Mouse (Mus musculus) gastrocnemius, postnatal 25 days (tissue): Measurements from ENCODE around the gene Qrich2. TPM values are rescaled to one million over a fixed set of nuclear protein-coding genes. Genes with fewer than 3 reads are reported as not detected.
"Not testable (repeated sequence)": the region's sequence is repeated elsewhere in the genome, so short reads cannot be mapped to it uniquely, and the experiment has no call there.

Source experiments
- DNase-seq: peaks from one replicate; pipeline ENCODE4 v3.0.0; 2022
- long read RNA-seq, 2 experiments: library from polyadenylated mRNA; stranded (forward); transcript quantifications; one replicate each; pipeline ENCODE4 v2.0.0; 2021
- total RNA-seq, 2 experiments: library from RNA; stranded (reverse); gene quantifications; 1 replicate in 1 of 2; 2 replicates in 1 of 2; pipeline ENCODE4 v1.2.3; 2021

The Qrich2 gene
- not detected for total RNA-seq
- long read RNA-seq, experiment 1, result 0 reads
- long read RNA-seq, experiment 2, result 0 reads

DNA sequence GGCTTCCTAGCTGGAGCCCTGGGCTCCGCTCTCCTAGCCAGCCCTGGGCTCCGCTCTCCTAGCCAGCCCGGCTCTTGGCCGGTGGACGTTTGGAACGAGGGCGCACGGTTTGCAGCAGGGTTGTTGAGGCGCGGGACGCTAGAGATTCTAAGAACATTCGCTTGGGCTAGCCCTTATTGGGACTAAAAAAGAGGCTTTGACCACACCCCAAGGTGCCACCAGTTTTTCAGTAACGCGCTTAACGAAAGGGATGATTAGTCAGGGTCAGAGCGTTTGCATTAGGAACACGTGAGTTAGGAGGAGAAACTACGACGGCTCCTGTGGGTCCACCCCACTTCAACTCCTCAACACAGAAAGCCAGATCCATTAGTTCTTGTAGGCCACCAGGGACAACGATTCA, at the start of gene Qrich2:
Qrich2 (minus strand) TSS at position 101 of the 400 bp plus-strand sequence.
- no peak for DNase-seq

DNA sequence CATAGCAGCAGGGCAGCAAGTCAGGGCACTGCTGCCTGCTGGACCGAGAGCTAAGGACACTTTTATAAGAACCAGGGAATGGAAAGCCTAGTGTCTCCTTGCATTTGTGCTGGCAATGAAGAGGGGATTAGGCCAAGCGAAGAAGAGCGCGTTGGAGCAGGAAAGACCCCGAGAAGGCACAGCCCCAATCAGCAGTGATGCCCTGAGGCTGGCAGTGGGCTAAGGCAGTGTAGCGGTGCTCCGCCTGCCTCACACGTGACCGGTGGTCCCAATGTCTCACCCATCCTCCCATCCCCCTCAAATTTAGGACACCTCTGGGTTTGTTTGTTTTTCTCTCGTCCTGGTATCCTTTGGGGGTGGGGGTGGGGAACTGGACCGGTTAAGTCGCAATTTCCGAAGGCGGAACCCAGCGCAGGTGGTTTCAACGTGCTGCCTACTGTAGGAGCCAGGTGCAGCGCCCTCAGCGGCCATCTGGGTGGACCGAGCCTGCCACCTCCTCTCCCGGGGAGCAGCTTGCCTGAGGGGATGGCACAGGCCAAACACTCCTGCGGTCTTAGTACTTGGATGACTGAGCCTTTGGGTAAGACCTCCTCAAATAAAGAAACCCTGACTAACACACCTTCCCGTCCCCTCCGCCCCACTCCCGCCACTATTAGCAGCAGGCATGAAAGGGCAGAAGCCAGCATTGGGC, 49.4 kb upstream of the Qrich2 start:
- no peak for DNase-seq

DNA sequence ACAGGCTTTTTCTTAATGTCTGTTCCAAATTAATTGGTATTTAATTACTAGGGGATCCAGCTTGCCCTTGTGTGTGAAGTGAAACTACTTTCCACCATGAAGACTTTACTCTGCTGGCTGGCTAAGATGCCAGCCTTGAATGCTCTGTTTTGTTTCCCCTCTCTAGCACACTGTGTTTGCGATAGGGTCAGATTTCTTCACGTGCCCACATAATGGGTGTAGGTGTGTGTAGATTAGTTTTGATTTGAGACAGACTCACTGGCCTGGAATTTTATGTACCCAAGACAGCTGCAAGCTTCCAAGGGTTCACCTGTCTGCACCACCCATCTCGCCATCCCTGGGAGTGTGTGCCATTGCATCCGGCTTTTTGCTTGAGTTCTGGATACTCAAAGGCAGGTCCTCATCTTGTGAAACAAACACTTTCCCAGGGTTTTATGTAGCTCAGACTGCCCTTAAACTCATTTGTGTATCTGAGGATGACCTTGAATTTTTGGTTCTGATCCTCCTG, 47.5 kb upstream of the Qrich2 start:
- DNase-seq, result no peak

DNA sequence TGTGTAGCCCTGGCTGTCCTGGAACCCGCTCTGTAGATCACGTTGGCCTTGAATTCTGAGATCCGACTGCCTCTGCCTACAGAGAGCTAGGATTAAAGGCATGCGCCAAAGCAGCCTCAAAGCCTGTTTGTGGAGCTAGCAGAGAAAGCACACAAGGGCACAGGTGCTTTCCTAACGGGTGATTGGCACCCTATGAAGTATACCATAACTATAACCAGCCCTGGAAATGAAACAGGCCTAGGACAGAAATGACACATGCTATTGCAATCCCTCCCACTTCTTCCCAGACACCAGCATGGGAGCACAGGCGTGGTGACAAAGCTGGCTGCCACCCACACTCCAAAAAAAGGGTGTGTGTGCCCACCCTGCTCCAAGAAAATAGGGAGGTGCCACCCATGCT, 46.9 kb upstream of the Qrich2 start:
- DNase-seq, result no peak

DNA sequence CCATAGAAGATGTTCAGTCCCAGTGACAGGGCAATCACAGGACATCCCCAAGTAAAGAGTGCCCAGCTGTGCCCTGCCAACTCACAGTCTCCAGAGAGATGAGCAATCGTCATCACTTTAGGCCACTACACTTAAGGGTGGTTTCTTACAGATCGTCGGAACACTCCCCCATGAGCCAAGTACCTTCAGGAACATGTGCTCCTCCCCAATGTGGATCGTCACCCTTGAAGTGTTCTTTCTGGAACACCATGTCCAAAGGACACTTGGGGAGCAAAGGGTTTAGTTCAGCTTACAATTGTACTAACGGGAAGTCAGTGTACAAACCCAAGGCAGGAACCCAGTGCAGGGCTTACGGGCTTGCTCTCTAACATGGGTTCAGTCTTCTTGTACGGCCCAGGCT, 46.1 kb upstream of the Qrich2 start:
- DNase-seq, result no peak

DNA sequence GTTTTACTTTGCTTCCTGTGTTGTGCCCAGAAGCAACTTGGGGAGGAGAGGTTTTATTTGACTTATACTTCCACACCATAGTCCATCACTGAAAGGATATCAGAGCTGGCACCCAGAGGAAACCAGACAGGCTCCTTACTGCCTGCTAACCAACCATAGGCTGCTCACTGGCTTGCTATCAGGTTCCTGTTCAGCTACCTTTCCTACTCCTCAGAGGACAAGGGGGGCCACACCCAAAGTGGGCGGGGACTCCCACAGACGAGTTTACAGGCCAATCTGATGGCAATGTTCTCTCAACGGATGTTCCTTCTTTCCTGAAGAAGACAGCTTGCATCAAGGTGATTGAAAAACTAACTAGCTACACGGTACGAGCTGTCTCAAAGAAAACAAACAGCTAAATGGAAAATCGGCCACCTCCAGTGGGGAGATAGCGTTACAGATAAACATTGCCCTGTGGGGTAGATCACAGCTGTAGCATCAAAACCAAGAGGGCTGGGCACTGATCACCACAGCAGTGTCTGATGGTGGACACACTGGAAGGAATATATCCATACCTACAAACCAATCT, 45.3 kb upstream of the Qrich2 start:
- no peak for DNase-seq

DNA sequence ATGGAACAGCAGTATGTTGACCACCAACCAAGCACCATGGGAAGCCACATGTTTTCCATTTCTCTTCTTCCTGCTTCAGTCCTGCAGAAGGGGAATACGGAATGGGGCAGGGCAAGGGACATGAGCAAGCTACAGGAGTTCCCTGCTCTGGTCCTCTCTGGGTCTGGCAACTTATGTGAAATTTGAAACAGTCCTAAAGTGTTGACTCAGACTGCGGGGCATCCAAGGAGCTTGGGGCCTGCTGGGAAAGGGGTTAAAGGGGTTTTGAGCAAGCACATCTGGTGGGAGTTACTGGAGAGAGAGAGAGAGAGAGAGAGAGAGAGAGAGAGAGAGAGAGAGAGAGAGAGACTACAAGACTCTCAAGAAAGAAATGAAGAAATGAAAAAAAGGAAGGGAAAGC, 42.6 kb upstream of the Qrich2 start:
- no peak for DNase-seq

DNA sequence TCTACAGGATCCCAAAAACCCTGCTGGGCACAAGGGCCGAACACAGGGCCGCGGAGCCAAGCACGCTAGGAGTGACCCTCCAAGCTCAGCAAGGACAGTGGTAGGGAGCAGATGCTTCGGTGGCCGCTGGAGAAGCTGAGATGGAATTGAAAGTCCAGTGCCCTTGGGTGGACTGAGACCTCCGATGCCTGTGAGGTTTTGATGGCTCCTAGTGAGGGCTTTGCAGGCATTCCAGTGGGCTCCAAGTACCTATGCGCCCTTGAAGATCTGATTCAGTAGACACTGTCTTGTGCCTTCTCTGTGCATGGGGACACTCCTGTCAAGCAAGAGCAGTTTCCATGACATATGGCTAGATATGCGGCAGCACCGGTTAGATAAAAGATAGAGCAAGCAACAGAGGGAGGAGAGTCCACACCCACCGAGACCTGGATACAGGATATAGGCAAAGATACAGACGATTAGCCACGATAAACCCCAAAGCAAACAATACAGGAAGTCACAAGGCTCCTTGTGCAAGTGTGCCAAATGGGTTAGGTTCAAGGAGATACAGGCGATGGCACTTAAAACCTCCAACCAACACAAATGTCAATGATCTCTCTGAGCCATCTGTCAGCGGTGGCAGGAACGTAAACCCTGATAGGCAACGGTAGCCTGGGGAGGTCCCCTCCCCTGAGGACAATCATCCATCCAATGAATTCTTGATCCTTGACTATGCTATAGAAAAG, 40.3 kb upstream of the Qrich2 start:
- DNase-seq, result no peak

DNA sequence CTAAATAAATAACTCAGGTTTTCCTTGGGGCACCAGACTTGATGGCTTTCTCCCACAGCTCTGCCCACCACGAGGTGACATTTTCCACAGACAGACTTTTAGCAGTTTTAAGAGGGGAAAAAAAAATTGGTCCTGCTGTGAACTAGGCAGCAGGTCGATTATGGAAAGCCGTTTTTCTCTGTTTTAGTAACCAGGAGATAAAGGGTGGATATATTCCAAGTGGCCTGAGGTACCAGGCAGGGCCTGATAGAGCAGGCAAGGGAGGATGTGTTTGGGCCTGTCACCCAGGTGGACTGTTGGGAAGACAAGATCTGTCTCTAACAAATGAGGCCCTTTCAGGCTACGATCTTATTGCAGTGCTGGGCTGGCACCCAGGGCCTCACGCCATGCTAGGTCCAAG, 39.5 kb upstream of the Qrich2 start:
- DNase-seq, result no peak

DNA sequence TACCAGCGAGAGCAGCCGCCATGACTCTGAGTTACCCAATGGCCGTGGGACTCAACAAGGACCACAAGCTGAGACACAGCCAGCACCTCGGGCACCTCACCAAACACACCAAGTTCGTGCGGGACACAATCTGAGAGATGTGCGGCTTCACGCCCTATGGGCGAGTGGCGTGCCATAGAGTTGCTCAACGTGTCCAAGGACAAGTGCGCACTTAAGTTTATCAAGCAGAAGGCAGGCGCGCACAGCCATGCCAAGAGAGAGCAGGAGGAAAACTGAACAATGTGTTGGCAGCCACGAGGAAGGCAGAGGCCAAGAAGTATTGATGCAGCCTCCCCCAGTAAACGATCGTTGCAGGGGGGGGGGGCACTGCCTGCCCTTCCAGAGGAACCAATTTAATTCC, 38.5 kb upstream of the Qrich2 start:
- DNase-seq, result no peak

DNA sequence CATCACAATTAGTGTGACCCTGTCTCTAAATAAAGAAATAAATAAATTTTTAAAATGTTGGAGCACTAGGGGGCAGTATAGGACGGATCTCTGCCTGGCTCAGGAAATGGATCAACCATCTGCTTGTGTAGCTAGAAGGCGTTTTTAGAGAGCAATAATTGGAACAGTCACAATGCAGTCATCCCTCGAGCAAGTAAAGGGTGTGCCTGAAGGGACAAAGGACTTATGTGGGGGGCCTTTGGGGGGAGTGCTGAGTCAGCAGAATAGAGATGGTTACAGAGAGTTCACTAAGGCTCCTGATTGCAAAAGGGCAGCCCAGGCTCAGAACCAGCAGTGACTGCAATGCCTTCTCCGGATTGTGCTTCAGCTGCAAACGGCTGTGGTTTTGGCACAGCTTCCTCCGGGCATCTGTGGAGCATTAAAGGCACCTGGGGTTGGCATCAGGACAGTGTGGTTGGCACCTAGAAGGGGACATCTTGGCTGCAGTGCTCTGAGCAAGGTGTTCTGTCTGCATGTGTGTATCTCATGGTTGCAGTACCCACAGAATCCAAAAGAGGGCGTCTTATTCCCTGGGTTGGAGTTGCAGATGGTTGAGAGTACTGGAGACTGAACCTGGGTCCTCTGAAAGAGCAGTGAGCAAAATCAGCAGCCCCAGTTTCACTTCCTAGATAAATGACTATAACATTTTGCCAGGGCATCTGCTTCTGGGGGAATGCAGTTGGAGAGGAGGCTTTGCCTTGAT, 35.1 kb upstream of the Qrich2 start:
- DNase-seq, result no peak

DNA sequence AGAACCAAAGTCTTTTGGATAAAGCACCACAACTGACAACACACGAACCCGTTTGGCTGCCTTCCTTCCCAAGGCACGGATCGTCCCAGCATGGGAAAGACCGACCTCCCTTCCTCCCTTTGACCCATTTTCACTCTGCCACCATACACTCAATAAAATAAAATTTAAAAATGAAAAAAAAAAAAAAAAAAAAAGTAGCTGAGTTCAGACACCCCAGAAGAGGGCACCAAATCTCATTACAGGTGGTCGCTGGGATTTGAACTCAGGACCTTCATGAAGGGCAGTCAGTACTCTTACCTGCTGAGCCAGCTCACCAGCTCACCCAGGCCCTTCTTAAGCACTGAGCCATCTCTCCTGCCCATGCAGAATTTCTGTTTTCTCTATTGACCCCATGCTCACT, 33.0 kb upstream of the Qrich2 start:
- DNase-seq, result no peak

DNA sequence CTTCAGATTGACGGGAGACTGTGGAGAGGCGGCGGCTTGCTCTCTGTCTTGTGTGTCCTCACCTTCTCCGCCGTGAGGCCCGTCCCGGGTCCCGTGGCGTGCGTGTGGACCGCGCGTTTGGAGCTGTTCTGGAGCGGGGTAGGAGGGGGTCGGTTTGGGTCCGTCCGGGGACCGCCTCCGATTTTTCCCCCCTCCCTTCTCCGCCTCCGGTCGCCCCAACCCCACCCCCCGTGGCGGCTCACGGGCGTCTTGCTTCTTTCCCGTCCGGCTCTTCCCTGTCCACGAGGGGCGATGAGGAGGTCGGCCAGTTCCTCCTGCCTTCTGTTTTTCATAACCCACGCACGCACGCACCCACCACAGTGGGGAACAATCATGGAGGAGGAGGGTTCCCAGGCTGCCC, 32.6 kb upstream of the Qrich2 start:
- no peak for DNase-seq

DNA sequence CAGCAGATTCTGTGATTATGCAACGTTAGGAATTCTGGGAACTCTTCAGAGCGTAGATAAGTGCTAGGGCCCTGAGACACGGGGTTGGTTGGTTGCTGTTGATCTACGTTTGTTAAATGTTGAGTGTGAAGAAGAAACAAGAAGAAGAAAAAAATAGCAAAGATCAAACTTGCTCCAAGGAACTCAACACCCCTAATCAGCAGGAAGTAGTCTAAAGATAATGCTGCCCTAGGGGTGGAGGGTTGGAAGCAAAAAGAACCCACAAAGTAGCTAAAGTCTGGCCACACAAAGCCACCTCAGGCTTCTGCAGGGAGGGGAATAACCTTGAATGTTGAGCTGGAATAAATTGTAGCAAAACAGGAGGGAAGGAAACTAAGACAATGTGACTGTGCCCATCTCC, 31.3 kb upstream of the Qrich2 start:
- DNase-seq, result no peak

DNA sequence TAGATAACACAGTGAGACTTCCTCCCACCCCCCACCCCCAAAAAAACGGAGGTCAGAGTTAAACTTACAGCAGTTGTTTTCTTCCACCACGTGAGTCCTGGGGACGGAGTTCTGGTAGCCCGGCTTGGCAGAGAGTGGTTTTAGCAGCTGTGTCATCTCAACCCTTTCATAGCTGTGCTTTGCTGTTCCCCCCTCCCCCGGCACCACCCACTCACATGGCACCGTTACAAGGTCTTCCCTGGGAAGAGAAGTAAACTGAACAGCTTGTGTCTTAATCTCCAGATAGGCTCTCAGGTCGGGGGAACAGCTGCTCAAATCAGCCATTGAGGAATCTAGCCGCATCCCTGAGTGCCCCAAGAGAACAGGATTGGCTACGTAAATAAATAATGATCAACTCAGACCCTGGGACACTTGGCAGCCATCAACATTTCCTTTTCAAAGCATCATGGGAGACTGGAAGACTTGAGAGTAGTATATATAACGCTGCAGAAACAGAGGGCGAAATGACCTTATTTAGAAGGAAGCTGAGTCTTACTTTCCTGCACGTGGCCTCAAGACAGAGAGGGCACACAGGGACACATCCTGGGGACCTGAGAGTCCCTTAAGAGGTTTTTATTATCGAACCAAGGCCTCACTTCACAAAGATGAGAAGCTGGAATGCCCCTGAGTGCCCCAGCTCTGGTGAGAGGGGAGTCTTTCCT, 28.6 kb upstream of the Qrich2 start:
- peak; percentile 69 for DNase-seq

DNA sequence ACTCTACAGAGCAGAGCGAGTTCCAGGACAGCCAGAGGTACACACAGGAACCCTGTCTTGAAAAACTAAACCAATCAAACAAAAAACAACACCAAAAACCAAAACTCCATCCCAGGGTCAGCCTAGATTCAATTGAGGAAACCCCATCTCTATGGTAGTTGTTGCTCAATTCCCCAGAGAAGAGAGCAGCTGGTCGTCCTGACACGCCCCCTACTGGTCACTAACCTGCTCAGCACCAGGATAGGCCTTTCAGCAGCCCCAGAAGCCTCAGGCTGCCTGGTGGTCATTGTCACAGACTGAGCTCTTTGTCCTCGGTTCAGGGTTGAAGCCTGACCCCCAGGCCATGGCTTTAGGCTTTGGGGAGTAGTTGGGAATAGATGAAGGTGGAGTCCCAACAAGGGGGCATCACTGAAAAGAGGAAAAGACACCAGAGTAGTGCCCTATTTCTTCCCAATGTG, 27.8 kb upstream of the Qrich2 start, which contains the start of gene Prpsap1:
Prpsap1 (minus strand) TSS at position 408 of the 458 bp plus-strand sequence.
- DNase-seq, result peak; percentile 50

DNA sequence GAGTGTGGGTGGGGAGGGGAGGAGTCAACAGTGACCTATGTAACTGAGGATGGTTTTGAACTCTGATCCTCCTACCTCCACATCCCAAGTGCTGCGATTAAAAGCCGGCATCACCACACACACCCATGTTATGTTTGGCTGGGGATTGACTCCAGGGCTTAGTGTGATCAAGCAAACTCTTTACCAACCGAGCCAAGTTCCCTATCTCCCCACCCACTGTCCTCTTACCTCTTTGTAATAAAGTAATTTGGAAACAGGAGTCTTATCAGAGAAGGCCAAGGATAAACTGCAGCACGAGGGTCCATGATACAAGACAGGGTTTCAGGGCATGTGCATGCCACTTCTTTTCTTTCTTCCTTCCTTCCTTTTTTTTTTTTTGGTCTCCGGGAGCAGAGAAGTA, 27.1 kb upstream of the Qrich2 start:
- DNase-seq, result no peak

DNA sequence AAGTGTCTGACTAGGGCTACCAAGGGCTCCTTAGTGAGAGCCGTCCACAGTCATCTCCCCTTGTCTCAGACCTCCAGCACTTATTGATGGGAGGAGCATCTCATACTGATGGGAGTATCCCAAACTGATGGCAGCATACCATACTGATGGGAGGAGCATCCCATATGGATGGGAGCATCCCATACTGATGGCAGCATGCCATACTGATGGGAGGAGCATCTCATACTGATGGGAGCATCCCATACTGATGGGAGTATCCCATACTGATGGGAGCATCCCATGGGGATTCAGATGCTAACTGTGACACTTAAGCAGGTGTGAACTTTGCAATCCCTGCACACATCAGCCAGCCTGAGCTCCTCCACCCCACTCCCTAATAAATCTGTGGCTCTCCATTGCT, 26.5 kb upstream of the Qrich2 start:
- DNase-seq, result not testable (repeated sequence)

DNA sequence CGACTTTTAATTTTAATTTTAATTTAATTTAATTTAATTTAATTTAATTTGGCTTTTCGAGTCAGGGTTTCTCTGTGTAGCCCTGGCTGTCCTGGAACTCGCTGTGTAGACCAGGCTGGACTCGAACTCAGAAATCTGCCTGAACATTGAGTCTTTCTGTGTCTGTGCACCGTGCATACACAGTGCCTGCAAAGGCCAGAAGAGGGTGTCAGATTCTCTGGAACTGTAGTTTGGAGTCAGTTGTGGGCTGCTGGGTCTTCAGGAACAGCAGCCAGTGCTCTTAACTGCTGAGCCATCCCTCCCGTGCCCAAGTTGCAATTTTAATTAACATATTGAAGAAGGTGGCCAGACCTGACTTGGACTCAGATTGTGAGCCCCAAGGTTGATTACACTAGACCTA, 25.3 kb upstream of the Qrich2 start:
- no peak for DNase-seq

DNA sequence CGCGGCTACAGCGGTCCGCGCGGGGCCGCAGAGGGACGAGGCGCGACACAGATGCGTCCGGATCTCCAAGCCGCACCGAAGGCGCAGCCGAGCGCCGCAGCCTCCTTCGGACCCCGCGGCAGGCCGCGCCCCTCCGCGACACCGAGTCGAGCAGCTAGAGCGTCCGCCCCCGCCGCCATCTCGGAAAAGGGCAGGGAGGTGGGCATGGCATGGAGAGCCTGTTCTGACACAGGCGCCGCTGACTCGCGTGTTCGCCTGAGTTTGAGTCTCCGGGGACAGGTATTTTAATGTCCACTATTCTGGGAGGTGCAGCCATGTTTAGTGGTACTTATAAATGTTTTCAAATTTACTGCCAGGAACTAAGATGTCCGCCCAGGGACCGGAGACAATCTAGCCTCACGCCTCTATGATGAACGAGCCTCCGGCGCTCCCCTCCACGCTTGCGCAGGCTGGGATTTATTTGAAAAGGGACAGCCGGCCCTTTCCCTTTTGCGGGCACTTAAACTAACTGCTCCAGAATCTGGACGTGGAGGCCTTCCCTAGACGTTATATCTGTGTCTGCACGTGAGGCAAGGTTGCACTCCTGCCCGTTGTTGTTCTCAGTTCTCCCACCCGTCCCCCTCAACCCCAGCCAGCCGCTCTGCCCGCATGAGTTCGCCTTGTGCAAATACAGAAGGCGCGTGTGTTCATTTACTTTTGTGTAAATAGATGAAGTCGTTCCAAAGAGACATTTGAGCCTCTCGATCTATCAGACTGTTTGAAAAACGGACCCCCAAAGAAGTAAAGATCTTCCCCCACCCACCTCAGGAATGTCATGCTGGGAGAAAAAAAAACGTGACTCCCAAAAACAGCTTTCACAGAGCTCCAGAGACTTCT, 24.4 kb upstream of the Qrich2 start:
- DNase-seq, result peak; percentile 86

DNA sequence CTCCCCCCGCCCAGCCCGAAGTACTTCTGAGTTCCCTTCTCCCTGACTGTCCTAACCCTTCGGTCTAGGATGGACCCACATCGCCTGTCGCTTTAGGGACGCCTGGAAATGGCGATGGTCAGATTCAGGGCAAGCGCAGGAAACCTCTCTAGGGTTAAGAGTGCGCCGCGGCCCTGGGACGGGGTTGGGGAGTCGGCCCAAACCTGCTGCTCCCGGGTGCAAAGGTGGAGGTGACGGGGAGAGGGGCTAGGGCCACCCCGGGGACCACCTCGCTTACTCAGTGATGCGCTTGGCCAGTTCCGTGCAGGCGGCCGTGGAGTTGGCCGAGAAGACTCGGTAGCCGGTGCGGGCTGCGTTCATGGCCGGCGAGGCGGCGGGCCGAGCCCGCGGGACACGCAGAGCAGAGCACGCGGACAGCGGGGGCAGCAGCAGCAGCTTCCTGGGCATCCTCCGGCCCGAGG, 23.8 kb upstream of the Qrich2 start:
- no peak for DNase-seq
